9 mouse cellular contexts compared by ENCODE assay signal in genomic region chr12:86867271-86868223, GRCm38 (mm10). TPM values are rescaled to one million over a fixed set of nuclear protein-coding genes. Genes with fewer than 3 reads are reported as not detected.
A peak's percentile ranks its signal among the peaks of the same experiment; 100 is the strongest.
DNase-seq lines count a peak whose midpoint lies in the region; ATAC-seq and TF ChIP-seq lines count a peak whose summit lies in the region.
"Had no signal": no experiment of that assay in that cellular context is flagged by ENCODE, and none has a peak within 500 bp of the region (broad histone marks: within the 10 kb centered on the region; RNA-seq: fewer than 3 reads in every experiment).

No protein-coding gene starts in this region.

- H3K9ac ChIP-seq in lung, postnatal 0 days (replicated peaks; ENCODE audit: low read depth) = no peak overlapping the region
- H3K9ac ChIP-seq in forebrain, embryonic 14.5 days (ENCODE audit: low read length) = no peak overlapping the region

- TF ChIP-seq CTCF in lung, postnatal 0 days (IDR thresholded peaks at IDR 0.05) = no peak

- no peak overlapping the region; the same call in 1 of the 2 replicates for H3K4me2 ChIP-seq in lung, postnatal 0 days (replicated peaks; ENCODE audit: low read depth, low read length)
- no peak overlapping the region for H3K4me2 ChIP-seq in forebrain, embryonic 14.5 days (ENCODE audit: low read length)

- intact Hi-C loops in gastrocnemius, postnatal 14 days (cut with DNase I; ENCODE audit: low total_unique reads) = no loop called here

- no peaks in the 10 kb centered on the region for H3K36me3 ChIP-seq in lung, postnatal 0 days (ENCODE audit: insufficient read depth, low read length)
- H3K36me3 ChIP-seq in forebrain, embryonic 14.5 days (ENCODE audit: control insufficient read depth, insufficient read depth, low read length) = no peaks in the 10 kb centered on the region

- WGBS in lung, postnatal 0 days = 29% methylated on average over 14 of the region's 14 CpGs
- WGBS in forebrain, embryonic 14.5 days = 43% methylated on average over 14 of the region's 14 CpGs

- H3K4me3 ChIP-seq in brown adipose tissue, adult 24 weeks (ENCODE audit: insufficient read depth, low read depth, low read length) = peak overlapping the region; percentile 20
- no peak overlapping the region for H3K4me3 ChIP-seq in lung, postnatal 0 days (ENCODE audit: low read depth, low read length)
- H3K4me3 ChIP-seq in forebrain, embryonic 14.5 days (ENCODE audit: low read depth, low read length) = no peak overlapping the region
- H3K4me3 ChIP-seq: erythroblast, embryonic 14.5 days had no signal

- peak; percentile 78 for TF ChIP-seq EP300 in lung, postnatal 0 days (IDR thresholded peaks at IDR 0.05)

- H3K27me3 ChIP-seq in lung, postnatal 0 days (replicated peaks; ENCODE audit: insufficient read depth, low read length) = no peaks in the 10 kb centered on the region
- H3K27me3 ChIP-seq in forebrain, embryonic 14.5 days (replicated peaks; ENCODE audit: control insufficient read depth, insufficient read depth, low read length) = no peaks in the 10 kb centered on the region

- H3K9me3 ChIP-seq in lung, postnatal 0 days (ENCODE audit: low read length) = no peaks in the 10 kb centered on the region
- H3K9me3 ChIP-seq in forebrain, embryonic 14.5 days (replicated peaks; ENCODE audit: control insufficient read depth, low read length) = no peaks in the 10 kb centered on the region

- ATAC-seq in lung, postnatal 0 days = peak; percentile 84
- ATAC-seq in forebrain, embryonic 14.5 days = no peak; the same call in 1 of the 2 replicates

- H3K4me1 ChIP-seq in brown adipose tissue, adult 24 weeks (ENCODE audit: control insufficient read depth, insufficient read depth, insufficient read length, low read length) = peaks cover 20% of the 10 kb centered on the region
- H3K4me1 ChIP-seq in lung, postnatal 0 days (ENCODE audit: insufficient read depth, low read depth, low read length) = peaks cover 6% of the 10 kb centered on the region
- no peaks in the 10 kb centered on the region for H3K4me1 ChIP-seq in forebrain, embryonic 14.5 days (ENCODE audit: control insufficient read depth, insufficient read depth, low read length)

- peak; percentile 63 to 86 for DNase-seq in adrenal gland, adult (ENCODE audit: inconsistent age in 2 of 2, low spot score in 1 of 2)
- no peak for DNase-seq in adrenal gland, adult 18-20 months (ENCODE audit: low spot score in 2 of 2)
- DNase-seq in gastrocnemius, postnatal 14 days = peak; percentile 79
- DNase-seq in kidney, adult 11 months = peak; percentile 96
- peak; percentile 92 for DNase-seq in lung, postnatal 0 days (ENCODE audit: low spot score)
- DNase-seq in forebrain, embryonic 14.5 days (ENCODE audit: low spot score) = no peak
- no peak for DNase-seq in spleen, postnatal 36 days (ENCODE audit: low spot score in 2 of 2)

- peak overlapping the region; percentile 95 for H3K27ac ChIP-seq in brown adipose tissue, adult 24 weeks (replicated peaks; ENCODE audit: low read depth, low read length)
- H3K27ac ChIP-seq in lung, postnatal 0 days (ENCODE audit: low read length) = peak overlapping the region; percentile 84
- H3K27ac ChIP-seq in forebrain, embryonic 14.5 days (ENCODE audit: low read depth, low read length) = no peak overlapping the region

RNA-seq across cellular contexts. Expression of gene Irf2bpl, which starts 17.1 kb away (rescaled TPM):
- 10 to 100 TPM; 61.0 to 61.4 TPM for total RNA-seq in adrenal gland, adult 18-20 months (2021)
- polyA plus RNA-seq in brown adipose tissue, adult 24 weeks (2012; ENCODE audit: insufficient read depth, insufficient read length, missing spikeins) = 7.1 and 23.0 TPM in 2 replicates
- 10 to 100 TPM; 41.8 to 42.8 TPM for total RNA-seq in gastrocnemius, postnatal 14 days (2021)
- polyA plus RNA-seq in lung, postnatal 0 days (2015; fragmentation: Nextera tagmentation; extraction: Ambion mirVana) = 39.5 and 49.1 TPM in 2 replicates
- polyA plus RNA-seq in forebrain, embryonic 14.5 days (2014; fragmentation: Nextera tagmentation; extraction: Ambion mirVana) = 41.4 and 56.5 TPM in 2 replicates

Comparison
In these comparisons a context has a peak if more than half of its experiments do, and no peak if none do; other contexts are left out.
1. DNase-seq: peak in adrenal gland, adult (2 of 2), gastrocnemius, postnatal 14 days (single experiment), kidney, adult 11 months (single experiment) and lung, postnatal 0 days (single experiment); none in adrenal gland, adult 18-20 months (0 of 2), forebrain, embryonic 14.5 days (single experiment) and spleen, postnatal 36 days (0 of 2).